ENCODE assay signal across 7 mouse cellular contexts in the genomic region with DNA sequence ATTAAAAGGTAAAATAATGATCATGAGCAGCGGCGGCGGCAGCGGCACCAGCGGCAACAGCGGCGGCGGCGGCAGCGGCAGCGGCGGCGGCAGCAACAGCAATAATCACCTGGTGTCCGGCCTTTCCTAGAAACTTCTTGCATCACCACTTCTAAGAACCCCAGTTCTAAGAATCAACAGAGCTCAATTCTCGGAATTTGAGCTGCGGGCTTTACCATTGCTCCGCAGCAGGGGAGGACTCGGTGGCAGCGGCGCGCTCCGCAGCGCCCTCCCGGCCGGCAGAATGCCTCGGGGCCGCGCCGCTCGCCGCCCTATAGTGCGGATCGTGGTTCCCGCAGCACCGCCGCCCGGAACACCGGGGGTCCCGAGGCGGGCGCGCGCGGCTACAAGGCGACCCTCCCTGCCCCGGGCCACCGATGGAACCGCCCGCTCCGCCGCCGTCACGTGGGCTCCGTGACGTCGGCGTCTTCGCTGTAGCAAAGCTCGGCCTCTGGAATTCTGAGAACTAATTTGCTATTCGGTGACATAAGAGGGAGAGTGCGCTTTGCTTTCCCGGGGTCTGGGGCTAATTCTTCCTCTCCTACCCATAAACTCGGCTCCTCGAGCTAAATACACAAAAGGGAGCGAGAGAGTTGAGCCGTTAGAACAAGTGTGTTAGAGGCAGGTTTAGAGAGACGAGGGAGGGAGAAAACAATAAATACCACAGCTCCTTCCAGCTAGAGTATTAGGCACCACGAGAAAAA. TPM values are rescaled to one million over a fixed set of nuclear protein-coding genes. Genes with fewer than 3 reads are reported as not detected.
A peak's percentile ranks its signal among the peaks of the same experiment; 100 is the strongest.
DNase-seq lines count a peak whose midpoint lies in the region; ATAC-seq and TF ChIP-seq lines count a peak whose summit lies in the region.

Gm37419 (plus strand) TSS at position 17 of the 743 bp plus-strand sequence.
Bcl6 (minus strand) TSS at position 387 of the 743 bp plus-strand sequence.

- ATAC-seq in embryonic facial prominence, embryonic 14.5 days (ENCODE audit: low read depth): peak; percentile 81
- ATAC-seq in kidney, embryonic 14.5 days (ENCODE audit: low FRiP score, low TSS enrichment): peak; percentile 78
- ATAC-seq in limb, embryonic 14.5 days (ENCODE audit: low FRiP score, low read depth): peak; percentile 85
- peak; percentile 81 for ATAC-seq in midbrain, embryonic 16.5 days

- TF ChIP-seq POLR2A in bone marrow, adult 2 months (IDR thresholded peaks at IDR 0.05; ENCODE audit: borderline replicate concordance, control insufficient read depth, low read depth, low read length): peak; percentile 49; the same call in 1 of the 2 replicates
- TF ChIP-seq POLR2A in limb, embryonic 14.5 days (IDR thresholded peaks at IDR 0.05; ENCODE audit: borderline replicate concordance, extremely low read depth, insufficient read depth, insufficient read length): peak; percentile 65; the same call in 1 of the 2 replicates
- peak; percentile 62 for TF ChIP-seq POLR2A in spleen, adult 2 months (IDR thresholded peaks at IDR 0.05; ENCODE audit: low read depth, low read length)

- no peaks in the 10 kb centered on the region for H3K36me3 ChIP-seq in embryonic facial prominence, embryonic 14.5 days (ENCODE audit: control insufficient read depth, insufficient read depth, low read length)
- H3K36me3 ChIP-seq in heart, embryonic 10.5 days: no peaks in the 10 kb centered on the region
- no peaks in the 10 kb centered on the region for H3K36me3 ChIP-seq in kidney, embryonic 14.5 days (ENCODE audit: control insufficient read depth, insufficient read depth, low read length)
- H3K36me3 ChIP-seq in limb, embryonic 14.5 days (ENCODE audit: control insufficient read depth, insufficient read depth, low read length): no peaks in the 10 kb centered on the region
- H3K36me3 ChIP-seq in midbrain, embryonic 16.5 days (ENCODE audit: control insufficient read depth, insufficient read depth, low read length): no peaks in the 10 kb centered on the region
- H3K36me3 ChIP-seq in spleen, adult 2 months (ENCODE audit: control insufficient read depth, insufficient read depth, low read length): no peaks in the 10 kb centered on the region

- H3K27ac ChIP-seq in bone marrow, adult 2 months (ENCODE audit: control insufficient read depth, insufficient read depth, low read depth, low read length, poor library complexity): peak within 1 kb of the TSS; percentile 100
- H3K27ac ChIP-seq in embryonic facial prominence, embryonic 14.5 days (replicated peaks; ENCODE audit: low read depth, low read length): peak within 1 kb of the TSS; percentile 98
- peak within 1 kb of the TSS; percentile 100 for H3K27ac ChIP-seq in heart, embryonic 10.5 days
- peak within 1 kb of the TSS; percentile 99 for H3K27ac ChIP-seq in kidney, embryonic 14.5 days (ENCODE audit: low read depth, low read length)
- H3K27ac ChIP-seq in limb, embryonic 14.5 days (replicated peaks; ENCODE audit: low read depth, low read length): peak within 1 kb of the TSS; percentile 99
- H3K27ac ChIP-seq in midbrain, embryonic 16.5 days (ENCODE audit: low read length): peak within 1 kb of the TSS; percentile 98
- H3K27ac ChIP-seq in spleen, adult 2 months (ENCODE audit: insufficient read depth, low read length): peak within 1 kb of the TSS; percentile 96

- under 1% methylated on average over 68 of the region's 68 CpGs for WGBS in bone marrow, adult 2 months
- WGBS in embryonic facial prominence, embryonic 14.5 days: under 1% methylated on average over 43 of the region's 68 CpGs
- under 1% methylated on average over 68 of the region's 68 CpGs for WGBS in heart, embryonic 10.5 days
- WGBS in kidney, embryonic 14.5 days: under 1% methylated on average over 68 of the region's 68 CpGs
- WGBS in limb, embryonic 14.5 days: 2% methylated on average over 68 of the region's 68 CpGs
- under 1% methylated on average over 68 of the region's 68 CpGs for WGBS in midbrain, embryonic 16.5 days
- under 1% methylated on average over 68 of the region's 68 CpGs for WGBS in spleen, adult 2 months

- H3K9ac ChIP-seq in embryonic facial prominence, embryonic 14.5 days (ENCODE audit: low read depth, low read length): peak within 1 kb of the TSS; percentile 88
- peak within 1 kb of the TSS; percentile 84 for H3K9ac ChIP-seq in kidney, embryonic 14.5 days (ENCODE audit: low read depth, low read length)
- peak within 1 kb of the TSS; percentile 85 for H3K9ac ChIP-seq in limb, embryonic 14.5 days (ENCODE audit: low read depth, low read length, severe bottlenecking)
- peak within 1 kb of the TSS; percentile 93 for H3K9ac ChIP-seq in midbrain, embryonic 16.5 days (ENCODE audit: low read depth, low read length)

- H3K4me1 ChIP-seq in bone marrow, adult 2 months (ENCODE audit: control insufficient read depth, insufficient read depth, low read length): no peaks in the 10 kb centered on the region; the same call in 1 of the 2 replicates
- H3K4me1 ChIP-seq in embryonic facial prominence, embryonic 14.5 days (ENCODE audit: control insufficient read depth, insufficient read depth, low read length): peaks cover 24% of the 10 kb centered on the region
- H3K4me1 ChIP-seq in heart, embryonic 10.5 days: peaks cover 44% of the 10 kb centered on the region
- H3K4me1 ChIP-seq in kidney, embryonic 14.5 days (ENCODE audit: control insufficient read depth, insufficient read depth, low read length): peaks cover 26% of the 10 kb centered on the region
- peaks cover 38% of the 10 kb centered on the region for H3K4me1 ChIP-seq in limb, embryonic 14.5 days (ENCODE audit: control insufficient read depth, insufficient read depth, low read length)
- peaks cover 30% of the 10 kb centered on the region for H3K4me1 ChIP-seq in midbrain, embryonic 16.5 days (ENCODE audit: control insufficient read depth, insufficient read depth, low read length)
- peaks cover 7% of the 10 kb centered on the region for H3K4me1 ChIP-seq in spleen, adult 2 months (ENCODE audit: control insufficient read depth, insufficient read depth, insufficient read length)

- peak; percentile 96 for DNase-seq in embryonic facial prominence, embryonic 14.5 days (ENCODE audit: low spot score)
- DNase-seq in heart, embryonic 10.5 days (ENCODE audit: low spot score): peak; percentile 92
- peak; percentile 91 for DNase-seq in limb, embryonic 14.5 days (ENCODE audit: low spot score)
- DNase-seq in spleen, adult 2 months (ENCODE audit: low read depth in 1 of 2, low spot score in 2 of 2): peak; percentile 67 to 87

- H3K9me3 ChIP-seq in embryonic facial prominence, embryonic 14.5 days (ENCODE audit: control insufficient read depth, low read length): no peaks in the 10 kb centered on the region
- no peaks in the 10 kb centered on the region for H3K9me3 ChIP-seq in heart, embryonic 10.5 days
- H3K9me3 ChIP-seq in kidney, embryonic 14.5 days (ENCODE audit: control insufficient read depth, low read length): no peaks in the 10 kb centered on the region
- H3K9me3 ChIP-seq in limb, embryonic 14.5 days (ENCODE audit: control insufficient read depth, low read length): no peaks in the 10 kb centered on the region
- H3K9me3 ChIP-seq in midbrain, embryonic 16.5 days (replicated peaks; ENCODE audit: control insufficient read depth, low read length, poor library complexity, severe bottlenecking): no peaks in the 10 kb centered on the region

- peak within 1 kb of the TSS; percentile 93 for H3K4me2 ChIP-seq in embryonic facial prominence, embryonic 14.5 days (ENCODE audit: low read depth, low read length)
- H3K4me2 ChIP-seq in kidney, embryonic 14.5 days (replicated peaks; ENCODE audit: low read depth, low read length): peak within 1 kb of the TSS; percentile 94
- peak within 1 kb of the TSS; percentile 97 for H3K4me2 ChIP-seq in limb, embryonic 14.5 days (replicated peaks; ENCODE audit: low read depth, low read length, severe bottlenecking)
- peak within 1 kb of the TSS; percentile 99 for H3K4me2 ChIP-seq in midbrain, embryonic 16.5 days (ENCODE audit: low read length)

- TF ChIP-seq CTCF in bone marrow, adult 2 months (IDR thresholded peaks at IDR 0.05; ENCODE audit: control insufficient read depth, insufficient read depth, low read length): no peak
- no peak for TF ChIP-seq CTCF in spleen, adult 2 months (IDR thresholded peaks at IDR 0.05; ENCODE audit: extremely low read depth, insufficient read depth, insufficient read length, insufficient replicate concordance)

- peak within 1 kb of the TSS; percentile 90 for H3K4me3 ChIP-seq in bone marrow, adult 2 months (replicated peaks; ENCODE audit: control insufficient read depth, low read depth, low read length)
- peak within 1 kb of the TSS; percentile 78 for H3K4me3 ChIP-seq in embryonic facial prominence, embryonic 14.5 days (ENCODE audit: low read depth, low read length)
- H3K4me3 ChIP-seq in heart, embryonic 10.5 days: peak within 1 kb of the TSS; percentile 82
- H3K4me3 ChIP-seq in kidney, embryonic 14.5 days (ENCODE audit: low read length): peak within 1 kb of the TSS; percentile 84
- H3K4me3 ChIP-seq in limb, embryonic 14.5 days (replicated peaks; ENCODE audit: low read length): peak within 1 kb of the TSS; percentile 72
- H3K4me3 ChIP-seq in midbrain, embryonic 16.5 days (ENCODE audit: low read depth, low read length): peak within 1 kb of the TSS; percentile 76
- H3K4me3 ChIP-seq in spleen, adult 2 months (ENCODE audit: extremely low read depth, insufficient read depth, insufficient read length): peak within 1 kb of the TSS; percentile 94

- H3K27me3 ChIP-seq in embryonic facial prominence, embryonic 14.5 days (replicated peaks; ENCODE audit: control insufficient read depth, insufficient read depth, low read length): no peaks in the 10 kb centered on the region
- H3K27me3 ChIP-seq in heart, embryonic 10.5 days (ENCODE audit: insufficient read depth, poor library complexity, severe bottlenecking): no peaks in the 10 kb centered on the region; the same call in 1 of the 2 replicates
- no peaks in the 10 kb centered on the region for H3K27me3 ChIP-seq in kidney, embryonic 14.5 days (ENCODE audit: control insufficient read depth, insufficient read depth, low read length)
- H3K27me3 ChIP-seq in limb, embryonic 14.5 days (ENCODE audit: control insufficient read depth, insufficient read depth, low read length): no peaks in the 10 kb centered on the region; the same call in 1 of the 2 replicates
- H3K27me3 ChIP-seq in midbrain, embryonic 16.5 days (ENCODE audit: control insufficient read depth, insufficient read depth, low read depth, low read length): peaks cover 15% of the 10 kb centered on the region
- no peaks in the 10 kb centered on the region for H3K27me3 ChIP-seq in spleen, adult 2 months (ENCODE audit: control insufficient read depth, insufficient read depth, low read length)

RNA-seq across cellular contexts. Expression of gene Gm37419, which starts in this region (rescaled TPM):
- not detected in 2 replicates for polyA plus RNA-seq in bone marrow, adult 2 months (2011; ENCODE audit: insufficient read depth, insufficient read length, low replicate concordance, missing spikeins)
- polyA plus RNA-seq in embryonic facial prominence, embryonic 14.5 days (2014; fragmentation: Nextera tagmentation; extraction: Ambion mirVana): not detected in 2 replicates
- not detected in 2 replicates for polyA plus RNA-seq in heart, embryonic 10.5 days (2016; fragmentation: Nextera tagmentation; extraction: Ambion mirVana)
- polyA plus RNA-seq in kidney, embryonic 14.5 days (2014; fragmentation: Nextera tagmentation; extraction: Ambion mirVana): not detected in 2 replicates
- polyA plus RNA-seq in limb, embryonic 14.5 days (2012; rRNA removed): not detected in 2 replicates
- polyA plus RNA-seq in limb, embryonic 14.5 days (2014; fragmentation: Nextera tagmentation; extraction: Ambion mirVana): not detected in 2 replicates
- not detected in 2 replicates for polyA plus RNA-seq in midbrain, embryonic 16.5 days (2015; fragmentation: Nextera tagmentation; extraction: Ambion mirVana)
- polyA plus RNA-seq in spleen, adult 2 months (2012; rRNA removed): not detected in 2 replicates

RNA-seq across cellular contexts. Expression of gene Bcl6, which starts in this region (rescaled TPM):
- 6.0 and 17.1 TPM in 2 replicates for polyA plus RNA-seq in bone marrow, adult 2 months (2011; ENCODE audit: insufficient read depth, insufficient read length, low replicate concordance, missing spikeins)
- 2.5 and 3.0 TPM in 2 replicates for polyA plus RNA-seq in embryonic facial prominence, embryonic 14.5 days (2014; fragmentation: Nextera tagmentation; extraction: Ambion mirVana)
- 0.05 and 0.11 TPM in 2 replicates for polyA plus RNA-seq in heart, embryonic 10.5 days (2016; fragmentation: Nextera tagmentation; extraction: Ambion mirVana)
- 0.73 and 0.91 TPM in 2 replicates for polyA plus RNA-seq in kidney, embryonic 14.5 days (2014; fragmentation: Nextera tagmentation; extraction: Ambion mirVana)
- 10.8 and 11.9 TPM in 2 replicates for polyA plus RNA-seq in limb, embryonic 14.5 days (2012; rRNA removed)
- polyA plus RNA-seq in limb, embryonic 14.5 days (2014; fragmentation: Nextera tagmentation; extraction: Ambion mirVana): 2.5 and 2.7 TPM in 2 replicates
- polyA plus RNA-seq in midbrain, embryonic 16.5 days (2015; fragmentation: Nextera tagmentation; extraction: Ambion mirVana): 0.31 and 0.60 TPM in 2 replicates
- polyA plus RNA-seq in spleen, adult 2 months (2012; rRNA removed): 24.1 and 29.3 TPM in 2 replicates

Comparison
In these comparisons a context has a peak if more than half of its experiments do, and no peak if none do; other contexts are left out.
1. Peak in every context shown above with its lines: DNase-seq, ATAC-seq, H3K4me3 ChIP-seq and H3K27ac ChIP-seq.
2. Peak in DNase-seq, H3K4me3 ChIP-seq and H3K27ac ChIP-seq in heart, embryonic 10.5 days; RNA of the genes that start here not detected or under 1 TPM.
3. Peak in ATAC-seq, H3K4me3 ChIP-seq, H3K27ac ChIP-seq, H3K9ac ChIP-seq and H3K4me2 ChIP-seq in kidney, embryonic 14.5 days; RNA of the genes that start here not detected or under 1 TPM.
4. Peak in ATAC-seq, H3K4me3 ChIP-seq, H3K27ac ChIP-seq, H3K9ac ChIP-seq and H3K4me2 ChIP-seq in midbrain, embryonic 16.5 days; RNA of the genes that start here not detected or under 1 TPM.